Mouse (Mus musculus) embryo, embryonic 10 days (tissue): ENCODE measurements around the gene Nts.
"Not testable (repeated sequence)": the region's sequence is repeated elsewhere in the genome, so short reads cannot be mapped to it uniquely, and the experiment has no call there.

Experiments
- DNase-seq: peaks from one replicate; pipeline ENCODE4 v3.0.0-alpha.2; 2015; ENCODE audit warnings: low spot score

Gene Nts

DNA sequence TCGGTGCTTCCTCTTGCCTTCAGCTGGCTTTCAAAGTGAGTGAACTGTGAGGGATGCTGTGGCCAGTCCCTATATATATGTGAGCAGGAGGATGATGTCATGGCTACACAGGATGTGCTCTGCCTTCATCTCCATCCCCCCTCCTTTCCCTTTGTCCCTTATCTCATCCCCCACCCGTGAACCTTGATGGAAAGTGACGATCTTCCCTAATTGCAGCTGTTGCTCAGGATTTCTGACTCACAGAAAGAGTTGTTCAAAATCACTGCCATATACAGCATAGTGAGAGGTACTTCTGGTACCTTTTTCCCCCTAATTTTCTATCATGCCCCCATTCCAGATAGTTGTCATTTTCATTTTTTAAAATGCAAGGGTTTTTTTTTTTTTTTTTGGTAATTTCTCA, at the start of gene Nts:
Nts (minus strand) TSS at position 101 of the 400 bp plus-strand sequence.
- no peak for DNase-seq

GRCm38 (mm10) chr10:102527901-102528300, 37.6 kb upstream of the Nts start:
- DNase-seq, result no peak

GRCm38 (mm10) chr10:102514159-102514558, 23.9 kb upstream of the Nts start:
- no peak for DNase-seq

DNA sequence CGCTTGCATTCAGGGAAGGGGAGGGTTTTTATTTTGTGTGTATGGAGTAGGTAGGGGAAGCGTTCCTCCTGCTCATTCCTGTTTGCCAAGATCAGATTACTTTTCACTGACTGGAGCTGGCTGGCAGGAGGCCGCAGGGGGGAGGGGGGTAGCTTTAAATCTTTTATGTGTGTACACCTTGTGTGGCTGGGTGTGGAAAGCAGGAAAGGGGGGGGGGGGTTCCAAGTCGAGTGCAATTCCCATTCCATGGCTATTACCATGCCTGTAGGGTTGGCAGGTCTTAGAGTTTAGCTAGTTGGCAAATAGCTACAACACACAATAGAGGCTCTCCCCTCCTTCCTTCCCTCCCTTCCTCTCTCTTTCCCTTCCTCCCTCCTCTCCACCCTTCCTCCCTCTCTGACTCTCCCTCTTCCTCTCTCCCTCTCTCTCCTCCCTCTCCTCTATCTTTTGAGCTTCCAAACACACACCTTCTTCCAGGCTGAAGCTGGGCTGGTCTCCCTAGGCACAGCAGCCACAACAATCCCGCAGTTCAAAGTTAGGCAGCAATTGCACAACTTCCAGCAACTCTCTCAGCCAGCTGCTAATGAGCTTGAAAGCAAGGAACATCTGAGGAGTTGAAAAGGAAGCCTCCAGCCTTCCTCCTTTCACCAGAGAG, 21.6 kb upstream of the Nts start, which contains the start of gene Rassf9:
Rassf9 (plus strand) TSS at position 416 of the 655 bp plus-strand sequence.
- DNase-seq, result peak; percentile 20

GRCm38 (mm10) chr10:102511461-102511806, 21.1 kb upstream of the Nts start:
- peak; percentile 34 for DNase-seq

GRCm38 (mm10) chr10:102507386-102507785, 17.1 kb upstream of the Nts start:
- DNase-seq, result no peak

DNA sequence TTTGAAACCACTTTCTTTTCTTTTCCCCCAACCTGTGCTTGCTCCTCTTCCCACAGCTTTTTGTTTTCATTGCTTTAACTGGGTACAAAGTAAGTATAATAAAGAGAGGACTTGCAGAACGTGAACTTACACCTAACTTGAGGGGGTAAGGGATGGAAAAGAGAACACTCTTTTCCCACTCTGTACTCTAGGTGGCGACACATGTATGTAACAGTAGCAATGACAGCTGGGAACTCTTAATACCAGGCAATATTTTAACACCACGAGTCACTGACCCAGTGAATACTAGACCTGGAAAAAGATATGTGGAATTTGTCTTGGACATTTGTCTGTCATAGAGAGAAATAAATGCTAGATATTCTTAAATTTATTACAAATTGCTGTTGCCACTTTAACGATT, 8.5 kb upstream of the Nts start:
- DNase-seq, result peak; percentile 79

- DNase-seq, result peak; percentile 76
Measured at GRCm38 (mm10) chr10:102491792-102492191, 1.5 kb upstream of the Nts start.

- no peak for DNase-seq
Measured at GRCm38 (mm10) chr10:102469412-102469811, 20.9 kb downstream of the Nts start.

DNA sequence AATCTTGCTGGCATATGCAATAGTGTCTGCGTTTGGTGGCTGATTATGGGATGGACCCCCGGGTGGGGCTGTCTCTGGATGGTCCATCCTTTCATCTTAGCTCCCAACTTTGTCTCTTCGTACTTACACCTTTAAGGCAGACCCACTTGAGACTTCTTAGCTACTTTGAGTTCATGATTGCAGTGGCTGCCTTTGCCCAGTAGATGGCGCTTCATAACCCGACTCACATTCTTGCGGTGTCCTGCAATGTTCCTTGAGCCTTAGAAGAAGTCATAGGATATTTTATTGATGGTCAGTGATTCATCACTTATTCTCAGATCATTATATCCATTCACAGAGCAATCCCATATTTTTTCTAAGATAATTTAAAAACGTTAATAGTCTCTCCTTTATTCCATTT, 38.5 kb downstream of the Nts start:
- peak; percentile 84 for DNase-seq

GRCm38 (mm10) chr10:102449449-102449848, 40.8 kb downstream of the Nts start:
- peak; percentile 81 for DNase-seq

- no peak for DNase-seq
Measured at GRCm38 (mm10) chr10:102444912-102445556, 45.3 kb downstream of the Nts start.

GRCm38 (mm10) chr10:102435467-102435866, 54.8 kb downstream of the Nts start:
- not testable (repeated sequence) for DNase-seq

GRCm38 (mm10) chr10:102435048-102435447, 55.2 kb downstream of the Nts start:
- DNase-seq, result not testable (repeated sequence)
